Mouse (Mus musculus): ENCODE measurements around the gene Ctsl.

- TF ChIP-seq CTCF (conservative IDR thresholded peaks at IDR 0.05; ENCODE audit: insufficient read depth, insufficient read length, low read depth, low read length) (no peak), POLR2A (IDR thresholded peaks at IDR 0.05; ENCODE audit: low read depth, low read length) (no peak)
Observed at GRCm38 (mm10) chr13:64380251-64380650, 9.6 kb upstream of the Ctsl start.

All from kidney, adult 2 months (tissue).